Mouse (Mus musculus) cerebellum, adult 2 months (tissue): ENCODE measurements around the gene Fxyd1.

Source experiments
- CTCF ChIP-seq: fragments of 200-500 bp; IDR thresholded peaks from 2 replicates; pipeline ENCODE4 v1.5.1; 2011; ENCODE audit warnings: low read depth, mild to moderate bottlenecking, control low read depth, low read length, moderate library complexity, borderline replicate concordance; ENCODE audit not compliant: insufficient read depth
- POLR2A ChIP-seq: fragments of 200-500 bp; IDR thresholded peaks from 2 replicates; pipeline ENCODE4 v1.6.1; 2011; ENCODE audit warnings: low read length, control low read depth, borderline replicate concordance; ENCODE audit not compliant: insufficient read depth

- peak; percentile 90 for TF ChIP-seq CTCF
- no peak for TF ChIP-seq POLR2A
These were observed 40.7 kb upstream of the Fxyd1 start for GRCm38 (mm10) chr7:31097583-31098248.
